Mouse (Mus musculus): ENCODE measurements around the gene Col6a1.

The Col6a1 gene

DNA sequence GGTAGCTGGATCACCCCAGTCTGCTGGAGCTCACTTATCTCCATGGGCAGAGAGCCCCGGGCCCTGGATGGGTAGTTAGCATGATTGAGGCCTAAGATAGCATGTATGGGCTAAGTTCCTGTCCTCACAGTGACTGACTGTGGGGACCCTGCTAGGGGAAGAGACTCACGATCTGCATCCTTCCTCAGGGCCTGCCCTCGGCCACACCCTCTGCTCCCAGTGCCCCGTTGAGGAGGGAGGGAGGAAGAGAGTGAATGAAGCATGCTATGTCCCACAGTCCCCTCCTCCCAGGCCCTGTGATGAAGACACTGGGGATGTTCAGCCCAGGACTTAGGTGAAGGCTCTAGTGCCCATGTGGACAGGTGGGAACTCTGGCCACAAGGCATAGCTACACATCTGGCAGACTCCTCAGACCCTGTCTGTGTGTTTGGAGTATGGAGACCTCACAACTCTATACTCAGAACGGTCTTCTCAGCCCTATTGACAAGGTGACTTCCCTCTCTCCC, 1.7 kb downstream of the Col6a1 start:
- DNase-seq (ENCODE audit: low spot score): peak; percentile 26

GRCm38 (mm10) chr10:76722751-76723450, 3.1 kb downstream of the Col6a1 start:
- no peak for DNase-seq (ENCODE audit: low spot score)

DNA sequence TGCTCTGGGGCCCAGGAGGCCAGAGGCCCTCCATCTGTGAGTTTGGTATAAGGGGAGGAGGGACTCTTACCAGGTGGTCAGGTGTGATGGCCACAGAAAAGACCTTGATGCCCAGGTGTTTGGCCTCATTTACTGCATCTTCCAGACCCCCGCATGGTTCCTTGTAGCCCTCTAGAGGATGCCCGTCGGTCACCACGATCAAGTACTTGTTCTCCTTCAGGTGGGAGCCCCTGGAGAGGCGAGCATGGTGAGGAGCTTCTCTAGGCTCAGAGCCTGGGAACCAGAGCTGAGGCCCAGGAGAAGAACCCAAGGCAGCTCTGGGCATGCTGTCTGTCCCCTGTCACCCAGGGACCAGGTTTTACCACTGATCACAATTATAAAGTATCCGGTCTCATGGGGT, 4.2 kb downstream of the Col6a1 start:
- DNase-seq (ENCODE audit: low spot score): no peak

GRCm38 (mm10) chr10:76721216-76721615, 4.8 kb downstream of the Col6a1 start:
- DNase-seq (ENCODE audit: low spot score): no peak

GRCm38 (mm10) chr10:76717631-76718030, 8.3 kb downstream of the Col6a1 start:
- DNase-seq (ENCODE audit: low spot score): no peak

GRCm38 (mm10) chr10:76717026-76717425, 8.9 kb downstream of the Col6a1 start:
- no peak for DNase-seq (ENCODE audit: low spot score)

- no peak for DNase-seq (ENCODE audit: low spot score)
Measured at GRCm38 (mm10) chr10:76714303-76714702, 11.7 kb downstream of the Col6a1 start.

- no peak for DNase-seq (ENCODE audit: low spot score)
Measured at GRCm38 (mm10) chr10:76712500-76712899, 13.5 kb downstream of the Col6a1 start.

DNA sequence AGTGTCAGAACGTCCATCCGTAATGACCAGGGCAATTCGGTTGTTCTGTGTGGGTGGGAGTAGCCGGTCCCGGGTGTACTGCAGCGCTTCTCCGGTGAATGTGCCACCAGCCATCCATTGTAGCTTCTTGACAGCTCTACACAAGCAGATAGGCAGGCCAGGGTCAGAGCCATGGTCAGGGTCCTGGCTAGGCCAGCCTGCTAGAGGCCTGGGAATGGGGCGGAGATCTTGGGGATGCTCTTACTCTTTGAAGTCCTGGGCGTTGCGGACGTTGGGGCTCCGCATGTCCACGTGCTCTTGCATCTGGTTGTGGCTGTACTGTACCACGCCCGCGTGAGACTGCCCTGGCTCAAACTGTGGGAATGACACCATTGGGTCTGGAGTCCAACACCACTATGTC, 14.6 kb downstream of the Col6a1 start:
- no peak for DNase-seq (ENCODE audit: low spot score)

DNA sequence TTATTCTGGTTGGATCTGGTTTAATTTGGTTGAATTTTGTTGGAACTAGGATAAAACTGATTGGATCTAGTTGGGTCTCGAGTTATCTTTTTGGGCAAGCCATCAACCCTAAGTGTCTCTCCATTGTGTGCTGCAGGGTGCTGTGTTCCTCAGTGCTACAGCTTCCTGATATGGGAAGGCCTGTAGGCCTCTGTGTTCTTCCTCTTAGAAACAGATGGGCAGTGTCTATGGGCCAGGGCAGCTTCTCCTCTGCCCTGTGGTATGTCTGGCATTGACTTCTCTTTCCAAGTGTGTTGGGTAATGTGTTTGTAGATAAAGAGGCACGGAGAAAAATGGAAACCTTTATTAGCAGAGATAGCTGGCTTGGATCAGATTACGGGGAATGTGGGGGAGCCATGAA, 17.5 kb downstream of the Col6a1 start:
- DNase-seq (ENCODE audit: low spot score): peak; percentile 63

DNA sequence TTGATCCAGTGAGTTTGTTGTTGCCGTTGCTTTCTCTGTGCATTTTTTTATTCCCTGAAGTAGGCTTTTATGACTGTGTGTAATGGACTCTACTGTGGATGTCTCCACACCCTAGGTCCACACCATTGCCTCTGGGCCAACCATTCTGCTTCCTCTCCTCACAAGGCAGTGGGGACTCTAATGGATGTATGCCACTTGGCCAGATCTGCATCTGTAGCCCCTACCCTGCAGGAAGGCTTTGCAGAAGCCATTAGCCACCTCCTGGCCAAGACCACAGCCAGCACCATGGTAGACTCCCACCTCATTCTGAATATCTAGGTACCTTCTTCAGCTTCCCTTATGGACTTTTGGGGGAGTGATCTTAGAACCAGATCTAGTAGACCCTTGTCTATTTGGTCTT, 18.4 kb downstream of the Col6a1 start:
- DNase-seq (ENCODE audit: low spot score): peak; percentile 42

DNA sequence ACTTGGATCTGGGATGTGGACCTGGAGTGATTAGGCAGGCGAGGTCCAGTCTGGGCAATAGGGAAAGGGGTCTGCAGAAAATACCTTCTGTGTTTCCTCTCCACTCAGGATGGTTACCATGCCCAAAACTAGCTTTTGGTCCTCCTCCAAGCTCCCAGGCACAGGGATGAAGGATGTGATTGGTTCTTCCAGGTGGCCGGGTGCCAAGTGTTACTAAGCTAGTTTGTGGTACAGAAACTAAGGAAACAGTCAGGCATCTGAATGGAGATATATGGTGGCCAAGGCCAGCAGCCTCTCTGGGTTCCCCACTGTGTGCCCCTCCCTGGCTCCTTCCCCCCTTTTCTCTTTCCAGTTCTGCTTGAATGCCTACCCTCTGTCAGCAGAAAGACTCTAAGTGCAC, 19.0 kb downstream of the Col6a1 start:
- peak; percentile 79 for DNase-seq (ENCODE audit: low spot score)

DNA sequence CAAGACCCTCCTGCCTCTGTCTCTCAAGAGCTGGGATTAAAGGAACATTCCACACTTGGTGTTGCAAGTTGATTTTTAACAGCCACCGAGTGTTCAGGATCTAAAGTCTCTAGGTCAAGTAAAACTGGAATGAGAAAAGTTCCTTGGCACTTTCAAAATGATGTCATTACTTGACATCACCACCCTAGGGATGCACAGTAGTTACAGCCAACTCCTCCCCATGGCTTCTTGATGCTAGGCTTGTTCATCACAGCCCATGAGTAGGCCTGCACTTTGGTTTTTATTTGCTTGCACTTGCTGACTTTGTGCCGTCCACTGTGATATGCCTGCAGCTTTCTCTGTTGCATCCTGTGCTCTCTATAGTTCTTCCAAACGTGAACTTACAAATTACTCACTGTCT, 21.6 kb downstream of the Col6a1 start:
- no peak for DNase-seq (ENCODE audit: low spot score)

DNA sequence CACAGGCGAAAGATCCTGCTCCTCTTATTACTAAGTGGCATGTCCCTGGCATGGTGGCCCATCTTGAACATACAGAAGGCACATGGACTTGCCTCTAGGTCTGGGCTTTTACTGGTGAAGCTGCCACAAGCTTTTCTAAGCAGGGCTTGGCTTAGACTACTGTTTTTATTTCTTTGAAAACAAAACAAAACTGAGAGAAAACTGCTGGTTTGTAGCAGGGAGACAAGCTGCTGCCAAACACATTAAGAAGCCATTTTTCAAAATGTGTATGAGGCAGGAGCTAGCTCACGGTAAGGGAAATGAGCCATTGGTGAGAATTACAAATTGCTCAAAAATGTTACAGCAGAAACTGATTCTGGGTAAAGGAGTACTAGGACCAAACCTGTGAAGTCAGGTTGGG, 24.5 kb downstream of the Col6a1 start:
- peak; percentile 52 for DNase-seq (ENCODE audit: low spot score)

DNA sequence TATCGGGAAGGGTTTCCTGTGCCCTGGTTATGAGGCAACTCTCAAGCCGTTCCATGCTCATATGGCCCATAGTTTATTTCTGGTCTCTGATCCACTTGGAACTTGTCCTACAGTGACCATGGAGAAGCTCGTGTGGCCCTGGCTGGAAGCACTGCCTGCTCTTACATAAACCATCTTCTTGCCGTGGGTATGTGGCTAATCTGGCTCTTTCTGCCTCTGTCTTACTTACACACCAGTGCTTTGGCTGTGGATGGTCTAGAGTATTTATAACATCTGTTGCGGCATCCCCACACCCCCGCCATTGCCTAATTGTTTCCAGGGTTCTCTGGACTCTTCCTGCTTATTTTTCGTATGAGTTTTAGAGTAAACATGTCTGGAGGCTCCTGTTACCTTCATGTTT, 26.2 kb downstream of the Col6a1 start:
- peak; percentile 97 for DNase-seq (ENCODE audit: low spot score)

GRCm38 (mm10) chr10:76695283-76695885, 30.6 kb downstream of the Col6a1 start:
- peak; percentile 24 for DNase-seq (ENCODE audit: low spot score)

DNA sequence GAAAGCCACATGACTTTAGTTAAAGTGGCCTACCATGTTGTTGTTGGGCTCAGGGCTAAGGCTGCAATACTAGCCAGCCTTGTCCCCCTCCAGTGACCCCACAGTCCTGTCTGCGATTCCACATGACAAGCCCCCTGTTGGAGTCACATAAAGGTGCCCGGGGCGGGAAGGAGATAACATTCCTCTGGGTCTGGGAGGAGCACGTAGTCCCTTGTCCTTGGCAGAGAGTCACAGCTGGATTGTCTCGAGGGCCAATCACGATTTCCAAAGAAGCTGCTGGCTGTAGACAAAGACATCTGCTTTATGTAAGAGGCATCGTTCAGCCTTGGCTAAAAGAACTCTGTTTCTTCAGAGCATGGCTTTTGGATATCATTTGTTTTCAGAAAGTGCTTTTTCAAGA, 31.2 kb downstream of the Col6a1 start:
- DNase-seq (ENCODE audit: low spot score): peak; percentile 70

DNA sequence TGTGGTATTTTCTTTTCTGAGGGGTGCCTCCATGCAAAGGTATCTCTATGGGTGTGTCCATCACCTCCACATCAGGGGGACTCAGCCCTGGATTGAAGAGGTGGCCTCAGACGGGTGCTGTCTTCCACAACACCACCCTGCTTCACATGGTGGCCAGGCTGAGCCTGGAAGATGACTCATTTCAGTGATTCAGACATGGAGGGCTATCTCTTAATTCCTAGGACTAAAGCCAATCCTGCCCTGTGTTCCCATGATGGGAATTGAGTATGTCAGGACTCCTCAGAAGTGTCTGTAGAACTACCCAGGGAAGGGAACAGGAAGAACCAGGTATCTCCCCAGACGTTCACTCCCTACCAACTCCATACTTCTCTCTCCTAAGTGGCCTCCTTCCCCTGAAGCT, 32.5 kb downstream of the Col6a1 start:
- DNase-seq (ENCODE audit: low spot score): no peak

- no peak for DNase-seq (ENCODE audit: low spot score)
Measured at GRCm38 (mm10) chr10:76685451-76686017, 40.4 kb downstream of the Col6a1 start.

DNA sequence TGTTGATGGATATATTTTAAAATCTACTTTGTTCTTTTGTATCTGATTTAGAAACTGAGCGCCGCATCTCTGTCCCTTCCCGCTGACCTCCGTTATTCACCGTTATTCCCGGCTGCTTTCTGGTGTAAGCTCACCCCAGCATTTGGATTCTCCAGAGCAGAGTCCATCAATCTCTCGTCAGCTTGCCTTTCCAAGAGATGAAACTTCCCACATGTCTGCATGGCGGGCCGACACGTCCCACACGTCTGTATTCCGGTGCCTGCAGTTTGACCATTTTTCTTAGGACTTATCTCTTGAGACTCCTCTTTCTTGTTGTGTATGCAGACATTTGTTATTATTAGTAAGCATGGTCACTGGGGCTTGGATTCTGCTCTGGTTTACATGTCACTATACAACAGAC, 42.0 kb downstream of the Col6a1 start:
- no peak for DNase-seq (ENCODE audit: low spot score)

GRCm38 (mm10) chr10:76683461-76683860, 42.5 kb downstream of the Col6a1 start:
- no peak for DNase-seq (ENCODE audit: low spot score)

- peak; percentile 79 for DNase-seq (ENCODE audit: low spot score)
Measured at GRCm38 (mm10) chr10:76681882-76682281, 44.1 kb downstream of the Col6a1 start.
